ENCODE assay signal across 32 mouse cellular contexts in the genomic region with DNA sequence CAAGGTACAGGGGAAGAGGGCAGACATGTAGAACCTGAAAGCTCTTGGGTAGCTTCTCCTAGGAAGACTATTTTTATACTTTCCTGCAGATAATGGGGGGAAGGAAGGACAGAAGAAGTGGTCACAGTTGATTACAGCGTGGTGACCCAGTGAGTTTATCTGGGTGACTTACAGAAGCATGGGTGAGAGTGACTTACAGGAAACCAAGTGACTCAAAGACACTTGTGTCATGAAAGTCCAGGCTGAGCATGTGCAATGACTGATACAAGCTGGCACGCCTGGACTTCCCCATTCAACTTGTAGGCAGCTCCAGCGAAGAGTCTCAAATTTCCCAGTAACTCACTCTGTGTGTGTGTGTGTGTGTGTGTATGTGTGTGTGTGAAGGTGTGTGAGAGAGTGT. TPM values are rescaled to one million over a fixed set of nuclear protein-coding genes. Genes with fewer than 3 reads are reported as not detected.
DNase-seq lines count a peak whose midpoint lies in the region; ATAC-seq and TF ChIP-seq lines count a peak whose summit lies in the region.
"Had no signal": no experiment of that assay in that cellular context is flagged by ENCODE, and none has a peak within 500 bp of the region (broad histone marks: within the 10 kb centered on the region; RNA-seq: fewer than 3 reads in every experiment).

No protein-coding gene starts in this region.

- no peak overlapping the region for H3K9ac ChIP-seq in lung, postnatal 0 days (replicated peaks; ENCODE audit: low read depth)
- H3K9ac ChIP-seq in midbrain, postnatal 0 days (replicated peaks; ENCODE audit: low read length, poor library complexity, severe bottlenecking) = no peak overlapping the region
- H3K9ac ChIP-seq: embryonic facial prominence, embryonic 13.5 days; forebrain, embryonic 12.5 days; intestine, embryonic 15.5 days; limb, embryonic 15.5 days; midbrain, embryonic 13.5 days; neural tube, embryonic 13.5 days; stomach, embryonic 15.5 days had no signal

- no peak overlapping the region for H3K4me3 ChIP-seq in lung, postnatal 0 days (ENCODE audit: low read depth, low read length)
- no peak overlapping the region for H3K4me3 ChIP-seq in bone marrow macrophage, adult 2 months (ENCODE audit: insufficient read depth, low read length)
- no peak overlapping the region for H3K4me3 ChIP-seq in macrophage (ENCODE audit: inconsistent target)
- H3K4me3 ChIP-seq in midbrain, postnatal 0 days (ENCODE audit: low read depth, low read length) = no peak overlapping the region
- H3K4me3 ChIP-seq: embryonic facial prominence, embryonic 13.5 days; erythroblast, embryonic 14.5 days; forebrain, embryonic 12.5 days; gastrocnemius, adult 2 months; hindbrain, embryonic 10.5 days; intestine, embryonic 15.5 days; limb, embryonic 15.5 days; midbrain, embryonic 13.5 days; neural tube, embryonic 13.5 days; stomach, embryonic 15.5 days had no signal

- no peaks in the 10 kb centered on the region for H3K4me1 ChIP-seq in lung, postnatal 0 days (ENCODE audit: insufficient read depth, low read depth, low read length)
- H3K4me1 ChIP-seq in bone marrow macrophage, adult 2 months (ENCODE audit: control insufficient read depth, insufficient read depth, low read length) = peaks cover 48% of the 10 kb centered on the region
- H3K4me1 ChIP-seq in midbrain, postnatal 0 days (ENCODE audit: insufficient read depth, low read length) = no peaks in the 10 kb centered on the region
- H3K4me1 ChIP-seq: embryonic facial prominence, embryonic 13.5 days; forebrain, embryonic 12.5 days; hindbrain, embryonic 10.5 days; intestine, embryonic 15.5 days; limb, embryonic 15.5 days; midbrain, embryonic 13.5 days; neural tube, embryonic 13.5 days; stomach, embryonic 15.5 days had no signal

- peak; percentile 51 for DNase-seq in lung, postnatal 0 days (ENCODE audit: low spot score)
- DNase-seq in lung, postnatal 4 days = no peak
- DNase-seq in left cerebral cortex, postnatal 36 days (ENCODE audit: low spot score in 2 of 2) = no peak
- no peak for DNase-seq in adrenal gland, postnatal 10 days
- DNase-seq in midbrain, postnatal 0 days (ENCODE audit: low spot score) = no peak
- DNase-seq: adrenal gland, postnatal 14 days; cerebellum, postnatal 14 days; embryo, embryonic 11 days; gastrocnemius, adult 2 months; heart, postnatal 10 days; kidney, postnatal 4 days; lung, adult 2 months; right cerebral cortex, adult 18-20 months; thymus, postnatal 25 days had no signal

- no peak for TF ChIP-seq POLR2A in bone marrow macrophage, adult 2 months (IDR thresholded peaks at IDR 0.05; ENCODE audit: borderline replicate concordance, low read depth, low read length)

- H3K27ac ChIP-seq in lung, postnatal 0 days (ENCODE audit: low read length) = no peak overlapping the region
- peak overlapping the region; percentile 48 for H3K27ac ChIP-seq in bone marrow macrophage, adult 2 months (ENCODE audit: insufficient read depth, low read depth, low read length)
- peak overlapping the region; percentile 71 for H3K27ac ChIP-seq in macrophage
- no peak overlapping the region for H3K27ac ChIP-seq in midbrain, postnatal 0 days (ENCODE audit: low read depth, low read length)
- H3K27ac ChIP-seq: embryonic facial prominence, embryonic 13.5 days; forebrain, embryonic 12.5 days; gastrocnemius, adult 2 months; hindbrain, embryonic 10.5 days; intestine, embryonic 15.5 days; limb, embryonic 15.5 days; midbrain, embryonic 13.5 days; neural tube, embryonic 13.5 days; stomach, embryonic 15.5 days had no signal

- no peaks in the 10 kb centered on the region for H3K9me3 ChIP-seq in lung, postnatal 0 days (ENCODE audit: low read length)
- no peaks in the 10 kb centered on the region for H3K9me3 ChIP-seq in midbrain, postnatal 0 days (ENCODE audit: low read length)
- H3K9me3 ChIP-seq: embryonic facial prominence, embryonic 13.5 days; forebrain, embryonic 12.5 days; hindbrain, embryonic 10.5 days; intestine, embryonic 15.5 days; limb, embryonic 15.5 days; midbrain, embryonic 13.5 days; neural tube, embryonic 13.5 days; stomach, embryonic 15.5 days had no signal

- no peaks in the 10 kb centered on the region for H3K27me3 ChIP-seq in lung, postnatal 0 days (replicated peaks; ENCODE audit: insufficient read depth, low read length)
- H3K27me3 ChIP-seq in midbrain, postnatal 0 days (ENCODE audit: insufficient read depth, low read length) = no peaks in the 10 kb centered on the region
- H3K27me3 ChIP-seq: embryonic facial prominence, embryonic 13.5 days; intestine, embryonic 15.5 days; limb, embryonic 15.5 days; midbrain, embryonic 13.5 days; neural tube, embryonic 13.5 days; stomach, embryonic 15.5 days had no signal

- intact Hi-C loops in left cerebral cortex, postnatal 36 days (cut with DNase I) = no loop called here

- WGBS in lung, postnatal 0 days = 64% methylated on average over 3 of the region's 3 CpGs
- 6% methylated on average over 3 of the region's 3 CpGs for WGBS in macrophage (ENCODE audit: missing documents)
- 77% methylated on average over 3 of the region's 3 CpGs for WGBS in midbrain, postnatal 0 days

- no peak overlapping the region for H3K4me2 ChIP-seq in lung, postnatal 0 days (replicated peaks; ENCODE audit: low read depth, low read length)
- H3K4me2 ChIP-seq in midbrain, postnatal 0 days (ENCODE audit: low read depth, low read length, poor library complexity, severe bottlenecking) = no peak overlapping the region
- H3K4me2 ChIP-seq: embryonic facial prominence, embryonic 13.5 days; forebrain, embryonic 12.5 days; heart, embryonic 11.5 days; intestine, embryonic 15.5 days; limb, embryonic 15.5 days; midbrain, embryonic 13.5 days; neural tube, embryonic 13.5 days; stomach, embryonic 15.5 days had no signal

- H3K79me2 ChIP-seq in macrophage (ENCODE audit: inconsistent target) = no peaks in the 10 kb centered on the region

- no peak for ATAC-seq in lung, postnatal 0 days
- peak; percentile 68 for ATAC-seq in neutrophil, adult 5-6 weeks (ENCODE audit: extremely low read depth, insufficient number of reproducible peaks, low FRiP score, poor library complexity, severe bottlenecking)
- no peak for ATAC-seq in midbrain, postnatal 0 days (ENCODE audit: low FRiP score)
- ATAC-seq: hindbrain, embryonic 16.5 days; intestine, embryonic 15.5 days; midbrain, embryonic 13.5 days had no signal

- no peaks in the 10 kb centered on the region for H3K36me3 ChIP-seq in lung, postnatal 0 days (ENCODE audit: insufficient read depth, low read length)
- H3K36me3 ChIP-seq in macrophage (ENCODE audit: inconsistent target) = no peaks in the 10 kb centered on the region
- no peaks in the 10 kb centered on the region for H3K36me3 ChIP-seq in midbrain, postnatal 0 days (ENCODE audit: insufficient read depth, low read length)
- H3K36me3 ChIP-seq: embryonic facial prominence, embryonic 13.5 days; forebrain, embryonic 12.5 days; hindbrain, embryonic 10.5 days; intestine, embryonic 15.5 days; limb, embryonic 15.5 days; midbrain, embryonic 13.5 days; neural tube, embryonic 13.5 days; stomach, embryonic 15.5 days had no signal

- TF ChIP-seq CTCF in lung, postnatal 0 days (IDR thresholded peaks at IDR 0.05) = no peak
- no peak for TF ChIP-seq CTCF in bone marrow macrophage, adult 2 months (IDR thresholded peaks at IDR 0.05; ENCODE audit: low read depth, low read length)
- TF ChIP-seq CTCF in midbrain, postnatal 0 days (IDR thresholded peaks at IDR 0.05) = no peak

- no peak for TF ChIP-seq EP300 in lung, postnatal 0 days (IDR thresholded peaks at IDR 0.05)

RNA-seq across cellular contexts. Expression of a gene that starts 4.3 kb away (rescaled TPM):
- 0.50 and 0.73 TPM in 2 replicates for polyA plus RNA-seq in lung, postnatal 0 days (2015; fragmentation: Nextera tagmentation; extraction: Ambion mirVana)
- 3.5 and 3.8 TPM in 2 replicates for polyA plus RNA-seq in bone marrow macrophage, adult 2 months (2012; ENCODE audit: insufficient read depth, insufficient read length, missing spikeins)
- 10 to 100 TPM in 3 of 26 experiments, 1 to 10 TPM in 9, under 1 TPM in 8, not detected in 6; 0.29 to 21.1 (median 1.1) TPM for total RNA-seq in macrophage (2018; cell fraction: chromatin; rRNA removed)
- total RNA-seq in macrophage (2018; cell fraction: cytosol; rRNA removed) = 10 to 100 TPM in 4 of 26 experiments, 1 to 10 TPM in 9, under 1 TPM in 13; 0.11 to 21.6 (median 1.0) TPM
- total RNA-seq in macrophage (2018; cell fraction: nucleus; rRNA removed) = 10 to 100 TPM in 5 of 26 experiments, 1 to 10 TPM in 9, under 1 TPM in 7, not detected in 5; 0.36 to 23.4 (median 1.6) TPM
- 1.7 to 2.2 TPM (median 2.2 TPM) in 3 replicates for polyA plus RNA-seq in macrophage (2018)
- 79.1 and 86.9 TPM in 2 replicates for total RNA-seq in neutrophil, adult 5-6 weeks (2017)
- total RNA-seq in left cerebral cortex, postnatal 36 days (2021) = not detected
- total RNA-seq in adrenal gland, postnatal 10 days (2021) = under 1 TPM; 0.30 to 0.33 TPM
- total RNA-seq in midbrain, postnatal 0 days (2014; rRNA removed) = not detected in 2 replicates
- not detected in 2 replicates for polyA plus RNA-seq in midbrain, postnatal 0 days (2015; fragmentation: Nextera tagmentation; extraction: Ambion mirVana)
- total RNA-seq: gastrocnemius, adult 2 months; gastrocnemius, postnatal 4 days; heart, postnatal 10 days; left cerebral cortex, postnatal 25 days had no signal
- polyA plus RNA-seq: embryonic facial prominence, embryonic 13.5 days; frontal cortex, adult 2 months; hindbrain, embryonic 16.5 days; midbrain, embryonic 13.5 days; neural tube, embryonic 13.5 days had no signal

RNA-seq across cellular contexts. Expression of a gene that starts 29.7 kb away (rescaled TPM):
- polyA plus RNA-seq in lung, postnatal 0 days (2015; fragmentation: Nextera tagmentation; extraction: Ambion mirVana) = 50.2 and 55.0 TPM in 2 replicates
- 89.2 and 101 TPM in 2 replicates for polyA plus RNA-seq in bone marrow macrophage, adult 2 months (2012; ENCODE audit: insufficient read depth, insufficient read length, missing spikeins)
- 100 to 1,000 TPM in 15 of 26 experiments, 10 to 100 TPM in 7, 1 to 10 TPM in 4; 3.9 to 776 (median 193) TPM for total RNA-seq in macrophage (2018; cell fraction: chromatin; rRNA removed)
- 100 to 1,000 TPM in 15 of 26 experiments, 10 to 100 TPM in 11; 11.1 to 560 (median 171) TPM for total RNA-seq in macrophage (2018; cell fraction: cytosol; rRNA removed)
- 100 to 1,000 TPM in 21 of 26 experiments, 10 to 100 TPM in 5; 12.5 to 881 (median 340) TPM for total RNA-seq in macrophage (2018; cell fraction: nucleus; rRNA removed)
- polyA plus RNA-seq in macrophage (2018) = 15.9 to 57.7 TPM (median 40.8 TPM) in 3 replicates
- total RNA-seq in neutrophil, adult 5-6 weeks (2017) = 164 TPM in 2 replicates
- total RNA-seq in left cerebral cortex, postnatal 36 days (2021) = under 1 TPM; 0.59 to 0.74 TPM
- total RNA-seq in adrenal gland, postnatal 10 days (2021) = 100 to 1,000 TPM; 426 to 804 TPM
- 0.49 and 8.6 TPM in 2 replicates for total RNA-seq in midbrain, postnatal 0 days (2014; rRNA removed)
- polyA plus RNA-seq in midbrain, postnatal 0 days (2015; fragmentation: Nextera tagmentation; extraction: Ambion mirVana) = 1.7 and 2.9 TPM in 2 replicates

RNA-seq across cellular contexts. Expression of a gene that starts 48.7 kb away (rescaled TPM):
- polyA plus RNA-seq in lung, postnatal 0 days (2015; fragmentation: Nextera tagmentation; extraction: Ambion mirVana) = not detected in 2 replicates
- not detected in 2 replicates for polyA plus RNA-seq in bone marrow macrophage, adult 2 months (2012; ENCODE audit: insufficient read depth, insufficient read length, missing spikeins)
- not detected for total RNA-seq in macrophage (2018; cell fraction: chromatin; rRNA removed)
- under 1 TPM in 7 of 26 experiments, not detected in 19; 0.15 to 0.61 (median 0.37) TPM for total RNA-seq in macrophage (2018; cell fraction: cytosol; rRNA removed)
- 1 to 10 TPM in 1 of 26 experiments, under 1 TPM in 1, not detected in 24; 0.80 to 1.6 TPM for total RNA-seq in macrophage (2018; cell fraction: nucleus; rRNA removed)
- not detected in 3 replicates for polyA plus RNA-seq in macrophage (2018)
- total RNA-seq in neutrophil, adult 5-6 weeks (2017) = not detected in 2 replicates
- total RNA-seq in left cerebral cortex, postnatal 36 days (2021) = under 1 TPM in 1 of 2 experiments, not detected in 1; 0.52 TPM
- total RNA-seq in adrenal gland, postnatal 10 days (2021) = not detected
- 0.82 TPM in 1 of 2 replicates, not detected in the other for total RNA-seq in midbrain, postnatal 0 days (2014; rRNA removed)
- 1.2 and 1.4 TPM in 2 replicates for polyA plus RNA-seq in midbrain, postnatal 0 days (2015; fragmentation: Nextera tagmentation; extraction: Ambion mirVana)
- total RNA-seq: adrenal gland, postnatal 14 days; gastrocnemius, adult 2 months; gastrocnemius, postnatal 4 days; heart, postnatal 10 days had no signal
- polyA plus RNA-seq: embryonic facial prominence, embryonic 13.5 days; erythroblast, embryonic 14.5 days; forebrain, embryonic 12.5 days; heart, embryonic 11.5 days; kidney, embryonic 16.5 days; limb, embryonic 15.5 days; lung, adult 2 months had no signal

RNA-seq across cellular contexts. Expression of a gene that starts 50.0 kb away (rescaled TPM):
- 48.4 and 48.8 TPM in 2 replicates for polyA plus RNA-seq in lung, postnatal 0 days (2015; fragmentation: Nextera tagmentation; extraction: Ambion mirVana)
- polyA plus RNA-seq in bone marrow macrophage, adult 2 months (2012; ENCODE audit: insufficient read depth, insufficient read length, missing spikeins) = 60.4 and 60.7 TPM in 2 replicates
- 10 to 100 TPM; 24.7 to 90.1 (median 45.8) TPM for total RNA-seq in macrophage (2018; cell fraction: chromatin; rRNA removed)
- total RNA-seq in macrophage (2018; cell fraction: cytosol; rRNA removed) = 10 to 100 TPM; 34.9 to 64.9 (median 53.9) TPM
- total RNA-seq in macrophage (2018; cell fraction: nucleus; rRNA removed) = 10 to 100 TPM; 41.5 to 96.3 (median 60.9) TPM
- polyA plus RNA-seq in macrophage (2018) = 44.3 to 68.7 TPM (median 50.3 TPM) in 3 replicates
- 26.2 and 34.1 TPM in 2 replicates for total RNA-seq in neutrophil, adult 5-6 weeks (2017)
- 10 to 100 TPM; 23.2 to 23.4 TPM for total RNA-seq in left cerebral cortex, postnatal 36 days (2021)
- total RNA-seq in adrenal gland, postnatal 10 days (2021) = 10 to 100 TPM; 51.1 to 56.2 TPM
- 19.2 and 20.9 TPM in 2 replicates for total RNA-seq in midbrain, postnatal 0 days (2014; rRNA removed)
- 22.6 and 23.1 TPM in 2 replicates for polyA plus RNA-seq in midbrain, postnatal 0 days (2015; fragmentation: Nextera tagmentation; extraction: Ambion mirVana)

RNA-seq across cellular contexts. Expression of a gene that starts 51.0 kb away (rescaled TPM):
- polyA plus RNA-seq in lung, postnatal 0 days (2015; fragmentation: Nextera tagmentation; extraction: Ambion mirVana) = 46.4 and 58.9 TPM in 2 replicates
- polyA plus RNA-seq in bone marrow macrophage, adult 2 months (2012; ENCODE audit: insufficient read depth, insufficient read length, missing spikeins) = 24.6 and 26.6 TPM in 2 replicates
- total RNA-seq in macrophage (2018; cell fraction: chromatin; rRNA removed) = 100 to 1,000 TPM in 5 of 26 experiments, 10 to 100 TPM in 21; 14.3 to 357 (median 42.1) TPM
- total RNA-seq in macrophage (2018; cell fraction: cytosol; rRNA removed) = 10 to 100 TPM in 17 of 26 experiments, 1 to 10 TPM in 9; 5.2 to 56.0 (median 15.0) TPM
- total RNA-seq in macrophage (2018; cell fraction: nucleus; rRNA removed) = 100 to 1,000 TPM in 3 of 26 experiments, 10 to 100 TPM in 19, 1 to 10 TPM in 4; 8.2 to 261 (median 20.5) TPM
- polyA plus RNA-seq in macrophage (2018) = 16.5 to 20.2 TPM (median 17.0 TPM) in 3 replicates
- 3.4 and 4.1 TPM in 2 replicates for total RNA-seq in neutrophil, adult 5-6 weeks (2017)
- total RNA-seq in left cerebral cortex, postnatal 36 days (2021) = 1 to 10 TPM; 5.3 to 9.2 TPM
- 10 to 100 TPM; 39.2 to 56.6 TPM for total RNA-seq in adrenal gland, postnatal 10 days (2021)
- total RNA-seq in midbrain, postnatal 0 days (2014; rRNA removed) = 3.8 and 5.5 TPM in 2 replicates
- 5.4 and 5.5 TPM in 2 replicates for polyA plus RNA-seq in midbrain, postnatal 0 days (2015; fragmentation: Nextera tagmentation; extraction: Ambion mirVana)

Comparison
In these comparisons a context has a peak if more than half of its experiments do, and no peak if none do; other contexts are left out.
1. H3K27ac ChIP-seq: peak in bone marrow macrophage, adult 2 months (single experiment) and macrophage (single experiment); none in lung, postnatal 0 days (single experiment) and midbrain, postnatal 0 days (single experiment).
2. RNA of a gene that starts 4.3 kb away (total RNA-seq): 79.1 to 86.9 TPM in neutrophil, adult 5-6 weeks; 0.30 to 0.33 TPM in adrenal gland, postnatal 10 days, not detected in left cerebral cortex, postnatal 36 days and not detected in midbrain, postnatal 0 days; every median in the first group is over 10 times any median in the second.
3. RNA of a gene that starts 29.7 kb away (total RNA-seq): 426 to 804 TPM in adrenal gland, postnatal 10 days and 164 TPM in neutrophil, adult 5-6 weeks; 0.59 to 0.74 TPM in left cerebral cortex, postnatal 36 days and 0.49 to 8.6 TPM in midbrain, postnatal 0 days; every median in the first group is over 10 times any median in the second.